Mouse (Mus musculus) erythroblast, embryonic 14.5 days (primary cell): ENCODE measurements around the gene Mcfd2.

Experiments
- GATA1 ChIP-seq: IDR thresholded peaks from 2 replicates; pipeline ENCODE4 v1.6.1; 2012; ENCODE audit warnings: low read length, inconsistent platforms, mixed read lengths
- TAL1 ChIP-seq: IDR thresholded peaks from 3 replicates; pipeline ENCODE4 v1.6.1; 2012; ENCODE audit warnings: low read length, inconsistent platforms, mixed read lengths

- TF ChIP-seq GATA1 (no peak), TAL1 (no peak)
Observed at GRCm38 (mm10) chr17:87263401-87263800, 2.3 kb downstream of the Mcfd2 start.
